Mouse (Mus musculus) stomach, embryonic 14.5 days (tissue): ENCODE measurements around the gene Kank4. TPM values are rescaled to one million over a fixed set of nuclear protein-coding genes. Genes with fewer than 3 reads are reported as not detected.

Source experiments
- ATAC-seq: fragments of 200-750 bp; cut with Nextera tagmentation; 2 replicates; pipeline ENCODE4 v1.8.0; 2017; ENCODE audit warnings: low read depth, moderate TSS enrichment; ENCODE audit not compliant: insufficient number of reproducible peaks, insufficient read depth, low FRiP score
- H3K27ac ChIP-seq: fragments of 300-500 bp; sonication (generic); 2 replicates; pipeline ENCODE4 v1.5.1; 2014; ENCODE audit warnings: mild to moderate bottlenecking, low read length, moderate library complexity, mixed read lengths
- H3K27me3 ChIP-seq: fragments of 300-500 bp; sonication (generic); 2 replicates; pipeline ENCODE4 v1.6.1; 2014; ENCODE audit warnings: low read length, control low read depth, mixed read lengths; ENCODE audit not compliant: control insufficient read depth, insufficient read depth
- H3K36me3 ChIP-seq: fragments of 300-500 bp; sonication (generic); 2 replicates; pipeline ENCODE4 v1.6.1; 2014; ENCODE audit warnings: mild to moderate bottlenecking, control low read depth, low read length, moderate library complexity, mixed read lengths; ENCODE audit not compliant: control insufficient read depth, insufficient read depth
- H3K4me1 ChIP-seq: fragments of 300-500 bp; sonication (generic); 2 replicates; pipeline ENCODE4 v1.6.1; 2014; ENCODE audit warnings: low read length, control low read depth, mixed read lengths; ENCODE audit not compliant: control insufficient read depth, insufficient read depth
- H3K4me2 ChIP-seq: fragments of 300-500 bp; sonication (generic); replicated peaks from 2 replicates; pipeline ENCODE4 v1.6.1; 2014; ENCODE audit warnings: low read depth, low read length, control low read depth
- H3K4me3 ChIP-seq: fragments of 300-500 bp; sonication (generic); 2 replicates; pipeline ENCODE4 v1.5.1; 2014; ENCODE audit warnings: low read depth, low read length, control low read depth
- H3K9ac ChIP-seq: fragments of 300-500 bp; sonication (generic); replicated peaks from 2 replicates; pipeline ENCODE4 v1.6.1; 2014; ENCODE audit warnings: low read depth, mild to moderate bottlenecking, control low read depth, low read length, moderate library complexity, mixed read lengths
- H3K9me3 ChIP-seq: fragments of 300-500 bp; sonication (generic); 2 replicates; pipeline ENCODE4 v1.6.1; 2016; ENCODE audit warnings: low read depth, low read length, control low read depth; ENCODE audit not compliant: control insufficient read depth
- WGBS: fragments of 180-500 bp; shearing (Covaris S2); extraction: QIAGEN DNeasy Blood & Tissue Kit; methylation state at CpG from one replicate; pipeline ENCODE4 v1.1.7; 2014; 5-methylcytosine and 5-hydroxymethylcytosine counted together
- polyA plus RNA-seq: library from polyadenylated mRNA; unstranded; fragments of >200 nt; fragmentation: Nextera tagmentation; extraction: Ambion mirVana; gene quantifications from 2 replicates; pipeline ENCODE4 v1.2.1, GENCODE M21; 2014

The Kank4 gene
- polyA plus RNA-seq, 1 experiment from 2014 or later, result 4.1 TPM

- no peaks in the 10 kb centered on the region for H3K9me3 ChIP-seq
- no peaks in the 10 kb centered on the region for H3K27me3 ChIP-seq
- no peak overlapping the region for H3K4me2 ChIP-seq
- ATAC-seq, result peak; percentile 87
- 14% methylated on average over 4 of the region's 4 CpGs for WGBS
- H3K27ac ChIP-seq, result peak overlapping the region; percentile 86
- H3K4me1 ChIP-seq, result peaks cover 15% of the 10 kb centered on the region; the same call in 1 of the 2 replicates
- H3K36me3 ChIP-seq, result peaks cover 4% of the 10 kb centered on the region; the same call in 1 of the 2 replicates
- no peak overlapping the region for H3K9ac ChIP-seq
- H3K4me3 ChIP-seq, result no peak overlapping the region
Observed at GRCm38 (mm10) chr4:98758012-98758821, 59.1 kb downstream of the Kank4 start.

GRCm38 (mm10) chr4:98756141-98756540 is 61.2 kb downstream of the Kank4 start:
- ATAC-seq, result no peak
- H3K27me3 ChIP-seq, result no peaks in the 10 kb centered on the region
- peaks cover 15% of the 10 kb centered on the region; the same call in 1 of the 2 replicates for H3K4me1 ChIP-seq
- no peak overlapping the region for H3K4me2 ChIP-seq
- H3K36me3 ChIP-seq, result peaks cover 4% of the 10 kb centered on the region; the same call in 1 of the 2 replicates
- no peak overlapping the region for H3K4me3 ChIP-seq
- no peak overlapping the region for H3K9ac ChIP-seq
- 57% methylated on average over 11 of the region's 11 CpGs for WGBS
- no peaks in the 10 kb centered on the region for H3K9me3 ChIP-seq
- no peak overlapping the region for H3K27ac ChIP-seq

GRCm38 (mm10) chr4:98754456-98754855 is 62.9 kb downstream of the Kank4 start:
- peaks cover 4% of the 10 kb centered on the region; the same call in 1 of the 2 replicates for H3K36me3 ChIP-seq
- H3K9me3 ChIP-seq, result no peaks in the 10 kb centered on the region
- no peak overlapping the region for H3K27ac ChIP-seq
- 80% methylated on average over 4 of the region's 4 CpGs for WGBS
- no peak overlapping the region for H3K4me2 ChIP-seq
- H3K4me1 ChIP-seq, result peaks cover 15% of the 10 kb centered on the region; the same call in 1 of the 2 replicates
- no peak overlapping the region for H3K9ac ChIP-seq
- no peak for ATAC-seq
- H3K27me3 ChIP-seq, result no peaks in the 10 kb centered on the region
- H3K4me3 ChIP-seq, result no peak overlapping the region

- Histone ChIP-seq H3K27me3 (no peaks in the 10 kb centered on the region), H3K4me1 (0 out of 2 replicates have a peak, but pooled peaks cover 2% of the 10 kb centered on the region), H3K36me3 (no peaks in the 10 kb centered on the region), H3K4me3 (no peak overlapping the region), H3K9me3 (no peaks in the 10 kb centered on the region), H3K4me2 (no peak overlapping the region), H3K27ac (peak overlapping the region; percentile 30; the same call in 1 of the 2 replicates), H3K9ac (no peak overlapping the region)
- ATAC-seq, result no peak
- WGBS, result 20% methylated on average over 7 of the region's 7 CpGs
Observed at GRCm38 (mm10) chr4:98743906-98744210, 73.5 kb downstream of the Kank4 start.

GRCm38 (mm10) chr4:98743209-98743905 is 74.0 kb downstream of the Kank4 start:
- Histone ChIP-seq H3K9me3 (no peaks in the 10 kb centered on the region), H3K27ac (peak overlapping the region; percentile 30; the same call in 1 of the 2 replicates), H3K36me3 (no peaks in the 10 kb centered on the region), H3K27me3 (no peaks in the 10 kb centered on the region), H3K9ac (no peak overlapping the region), H3K4me3 (no peak overlapping the region), H3K4me1 (0 out of 2 replicates have a peak, but pooled peaks cover 2% of the 10 kb centered on the region), H3K4me2 (no peak overlapping the region)
- WGBS, result 49% methylated on average over 3 of the region's 3 CpGs
- no peak for ATAC-seq

- ATAC-seq, result peak; percentile 42; the same call in 1 of the 2 replicates
- WGBS, result 38% methylated on average over 2 of the region's 2 CpGs
- Histone ChIP-seq H3K9ac (no peak overlapping the region), H3K27me3 (no peaks in the 10 kb centered on the region), H3K4me2 (no peak overlapping the region), H3K4me1 (0 out of 2 replicates have a peak, but pooled peaks cover 2% of the 10 kb centered on the region), H3K27ac (no peak overlapping the region), H3K9me3 (no peaks in the 10 kb centered on the region), H3K4me3 (no peak overlapping the region), H3K36me3 (no peaks in the 10 kb centered on the region)
Observed at GRCm38 (mm10) chr4:98739753-98740152, 77.6 kb downstream of the Kank4 start.

GRCm38 (mm10) chr4:98733660-98734059 is 83.7 kb downstream of the Kank4 start:
- no peaks in the 10 kb centered on the region for H3K9me3 ChIP-seq
- no peak overlapping the region for H3K4me3 ChIP-seq
- H3K4me2 ChIP-seq, result no peak overlapping the region
- no peaks in the 10 kb centered on the region for H3K36me3 ChIP-seq
- H3K9ac ChIP-seq, result no peak overlapping the region
- ATAC-seq, result no peak
- H3K4me1 ChIP-seq, result no peaks in the 10 kb centered on the region
- no peak overlapping the region for H3K27ac ChIP-seq
- 94% methylated on average over 16 of the region's 16 CpGs for WGBS
- H3K27me3 ChIP-seq, result no peaks in the 10 kb centered on the region

GRCm38 (mm10) chr4:98728716-98729115 is 88.6 kb downstream of the Kank4 start:
- Histone ChIP-seq H3K4me2 (no peak overlapping the region), H3K27me3 (no peaks in the 10 kb centered on the region), H3K4me1 (peaks cover 6% of the 10 kb centered on the region; the same call in 1 of the 2 replicates), H3K4me3 (no peak overlapping the region), H3K27ac (no peak overlapping the region), H3K9me3 (no peaks in the 10 kb centered on the region), H3K9ac (no peak overlapping the region), H3K36me3 (no peaks in the 10 kb centered on the region)
- 55% methylated on average over 7 of the region's 7 CpGs for WGBS
- ATAC-seq, result no peak
